Mouse (Mus musculus) cerebellum, adult 2 months (tissue): ENCODE data around the gene Abat.

ENCODE experiments used
- CTCF ChIP-seq: fragments of 200-500 bp; IDR thresholded peaks from 2 replicates; pipeline ENCODE4 v1.5.1; 2011; ENCODE audit warnings: low read depth, mild to moderate bottlenecking, control low read depth, low read length, moderate library complexity, borderline replicate concordance; ENCODE audit not compliant: insufficient read depth
- POLR2A ChIP-seq: fragments of 200-500 bp; IDR thresholded peaks from 2 replicates; pipeline ENCODE4 v1.6.1; 2011; ENCODE audit warnings: low read length, control low read depth, borderline replicate concordance; ENCODE audit not compliant: insufficient read depth

GRCm38 (mm10) chr16:8534466-8535200 is 21.4 kb downstream of the Abat start:
- TF ChIP-seq CTCF (no peak), POLR2A (no peak)
